Mouse (Mus musculus) MEL (cell line): ENCODE data around the gene 4930449I24Rik.
A peak's percentile ranks its signal among the peaks of the same experiment; 100 is the strongest.
"Not testable (repeated sequence)": the region's sequence is repeated elsewhere in the genome, so short reads cannot be mapped to it uniquely, and the experiment has no call there.

ENCODE experiments used
- CHD2 ChIP-seq: IDR thresholded peaks from 2 replicates; pipeline ENCODE4 v1.6.1; 2011; ENCODE audit warnings: low read length, improper control_type of control experiment
- CTCF ChIP-seq, 3 experiments: IDR thresholded peaks in 2 of 3; conservative IDR thresholded peaks in 1 of 3; 2 replicates each; pipeline ENCODE4 v1.5.1; 2011 to 2012; ENCODE audit warnings: low read length in 3 of 3, low read depth in 2 of 3, mild to moderate bottlenecking in 2 of 3, improper control_type of control experiment in 1 of 3, inconsistent platforms in 1 of 3, mixed read lengths in 1 of 3, moderate library complexity in 1 of 3; ENCODE audit not compliant: control insufficient read depth in 1 of 3, insufficient read depth in 1 of 3, poor library complexity in 1 of 3, severe bottlenecking in 1 of 3
- KAT2A ChIP-seq: conservative IDR thresholded peaks from 2 replicates; pipeline ENCODE4 v1.6.1; 2012; ENCODE audit warnings: low read depth, low read length, improper control_type of control experiment, inconsistent platforms
- MAFK ChIP-seq: IDR thresholded peaks from 2 replicates; pipeline ENCODE4 v1.6.1; 2011; ENCODE audit warnings: low read depth, mild to moderate bottlenecking, low read length, improper control_type of control experiment, borderline replicate concordance
- MEF2A ChIP-seq: IDR thresholded peaks from 2 replicates; pipeline ENCODE4 v1.6.1; 2014; ENCODE audit warnings: low read depth, mild to moderate bottlenecking, inconsistent platforms, low read length, improper control_type of control experiment; ENCODE audit not compliant: poor library complexity, insufficient replicate concordance, severe bottlenecking; ENCODE audit errors: extremely low read depth
- MXI1 ChIP-seq: IDR thresholded peaks from 2 replicates; pipeline ENCODE4 v1.6.1; 2011; ENCODE audit warnings: mild to moderate bottlenecking, low read depth, low read length, improper control_type of control experiment
- POLR2A ChIP-seq, 2 experiments: IDR thresholded peaks; 2 replicates each; pipeline ENCODE4 v1.6.1; 2011 to 2012; ENCODE audit warnings: low read length in 2 of 2, mild to moderate bottlenecking in 2 of 2, control low read depth in 1 of 2, improper control_type of control experiment in 1 of 2, low read depth in 1 of 2, moderate library complexity in 1 of 2; ENCODE audit not compliant: control insufficient read depth in 1 of 2, insufficient read depth in 1 of 2, poor library complexity in 1 of 2
- POLR2AphosphoS5 ChIP-seq: IDR thresholded peaks from 2 replicates; pipeline ENCODE4 v1.6.1; 2012; ENCODE audit warnings: low read depth, borderline replicate concordance, mild to moderate bottlenecking, inconsistent platforms, low read length, moderate library complexity, mixed read lengths
- RAD21 ChIP-seq: IDR thresholded peaks from 2 replicates; pipeline ENCODE4 v1.6.1; 2011; ENCODE audit warnings: mild to moderate bottlenecking, low read depth, low read length, improper control_type of control experiment
- SIN3A ChIP-seq: IDR thresholded peaks from 2 replicates; pipeline ENCODE4 v1.6.1; 2012; ENCODE audit warnings: low read length, improper control_type of control experiment, inconsistent platforms
- ZMIZ1 ChIP-seq: IDR thresholded peaks from 2 replicates; pipeline ENCODE4 v1.6.1; 2012; ENCODE audit warnings: low read depth, mild to moderate bottlenecking, inconsistent platforms, low read length, improper control_type of control experiment, moderate library complexity

- not testable (repeated sequence) for TF ChIP-seq POLR2AphosphoS5; MXI1; MEF2A; POLR2A (IDR thresholded peaks at IDR 0.05; ENCODE audit: control insufficient read depth in 1 of 2, insufficient read depth in 1 of 2, low read depth in 1 of 2, low read length in 2 of 2, poor library complexity in 1 of 2); ZMIZ1; CHD2; RAD21; KAT2A; MAFK; SIN3A
- peak; percentile 15 to 19 (median 18); a peak in 4 of 6 replicates for TF ChIP-seq CTCF (IDR thresholded peaks at IDR 0.05 in 2 of 3, conservative IDR thresholded peaks at IDR 0.05 in 1 of 3; ENCODE audit: control insufficient read depth in 1 of 3, insufficient read depth in 1 of 3, low read depth in 2 of 3, low read length in 3 of 3, poor library complexity in 1 of 3, severe bottlenecking in 1 of 3)
These were observed 13.2 kb upstream of the 4930449I24Rik start for GRCm38 (mm10) chr5:146488959-146489358.
